Mouse (Mus musculus) neural tube, embryonic 15.5 days (tissue): ENCODE data around the gene Asb7. TPM values are rescaled to one million over a fixed set of nuclear protein-coding genes. Genes with fewer than 3 reads are reported as not detected.
A peak's percentile ranks its signal among the peaks of the same experiment; 100 is the strongest.

Source experiments
- ATAC-seq: fragments of 200-750 bp; cut with Nextera tagmentation; 2 replicates; pipeline ENCODE4 v1.8.0; 2017; ENCODE audit warnings: mild to moderate bottlenecking, moderate TSS enrichment, moderate library complexity; ENCODE audit not compliant: low FRiP score
- H3K27ac ChIP-seq: fragments of 300-500 bp; sonication (generic); replicated peaks from 2 replicates; pipeline ENCODE4 v1.5.1; 2015; ENCODE audit warnings: mild to moderate bottlenecking, inconsistent platforms
- H3K27me3 ChIP-seq: fragments of 300-500 bp; sonication (generic); replicated peaks from 2 replicates; pipeline ENCODE4 v1.6.1; 2015; ENCODE audit warnings: inconsistent platforms
- H3K36me3 ChIP-seq: fragments of 300-500 bp; sonication (generic); 2 replicates; pipeline ENCODE4 v1.6.1; 2015; ENCODE audit warnings: inconsistent platforms
- H3K4me1 ChIP-seq: fragments of 300-500 bp; sonication (generic); 2 replicates; pipeline ENCODE4 v1.6.1; 2015; ENCODE audit warnings: inconsistent platforms
- H3K4me2 ChIP-seq: fragments of 300-500 bp; sonication (generic); 2 replicates; pipeline ENCODE4 v1.6.1; 2015; ENCODE audit warnings: inconsistent platforms, mild to moderate bottlenecking, moderate library complexity
- H3K4me3 ChIP-seq: fragments of 300-500 bp; sonication (generic); replicated peaks from 2 replicates; pipeline ENCODE4 v1.5.1; 2015; ENCODE audit warnings: mild to moderate bottlenecking, inconsistent platforms
- H3K9ac ChIP-seq: fragments of 300-500 bp; sonication (generic); replicated peaks from 2 replicates; pipeline ENCODE4 v1.6.1; 2015; ENCODE audit warnings: mild to moderate bottlenecking, inconsistent platforms
- H3K9me3 ChIP-seq: fragments of 300-500 bp; sonication (generic); replicated peaks from 2 replicates; pipeline ENCODE4 v1.6.1; 2016; ENCODE audit warnings: inconsistent platforms
- WGBS: fragments of 180-500 bp; shearing (Covaris S2); methylation state at CpG from one replicate; pipeline ENCODE4 v1.1.7; 2015; ENCODE audit warnings: mixed read lengths; 5-methylcytosine and 5-hydroxymethylcytosine counted together
- polyA plus RNA-seq: library from polyadenylated mRNA; unstranded; fragments of >200 nt; fragmentation: Nextera tagmentation; extraction: Ambion mirVana; gene quantifications from 2 replicates; pipeline ENCODE4 v1.2.1, GENCODE M21; 2015

The Asb7 gene
- 12.9 and 15.6 TPM in 2 replicates for polyA plus RNA-seq

- Histone ChIP-seq H3K4me2 (peak within 1 kb of the TSS; percentile 96), H3K4me1 (peaks cover 23% of the 10 kb centered on the region), H3K36me3 (peaks cover 7% of the 10 kb centered on the region; the same call in 1 of the 2 replicates), H3K27ac (peak within 1 kb of the TSS; percentile 97), H3K9ac (peak within 1 kb of the TSS; percentile 82), H3K27me3 (no peaks in the 10 kb centered on the region), H3K9me3 (no peaks in the 10 kb centered on the region), H3K4me3 (peak within 1 kb of the TSS; percentile 74)
- no peak for ATAC-seq
- under 1% methylated on average over 15 of the region's 18 CpGs for WGBS
These were observed at the start of gene Asb7 for GRCm38 (mm10) chr7:66689294-66689619. Gene Asb7 (minus strand): TSS chr7:66689596.

- Histone ChIP-seq H3K9me3 (no peaks in the 10 kb centered on the region), H3K27ac (no peak overlapping the region), H3K9ac (no peak overlapping the region), H3K4me2 (no peak overlapping the region), H3K36me3 (no peaks in the 10 kb centered on the region), H3K27me3 (no peaks in the 10 kb centered on the region), H3K4me3 (no peak overlapping the region), H3K4me1 (peaks cover 7% of the 10 kb centered on the region)
- ATAC-seq: no peak
- WGBS: 97% methylated on average over 4 of the region's 4 CpGs
These were observed 48.0 kb upstream of the Asb7 start for GRCm38 (mm10) chr7:66737418-66737817.

- Histone ChIP-seq H3K9me3 (no peaks in the 10 kb centered on the region), H3K4me2 (no peak overlapping the region), H3K4me3 (no peak overlapping the region), H3K27ac (no peak overlapping the region), H3K27me3 (no peaks in the 10 kb centered on the region), H3K4me1 (peaks cover under 1% of the 10 kb centered on the region; the same call in 1 of the 2 replicates), H3K36me3 (no peaks in the 10 kb centered on the region), H3K9ac (no peak overlapping the region)
- no peak for ATAC-seq
- 95% methylated on average over 6 of the region's 6 CpGs for WGBS
These were observed 45.6 kb upstream of the Asb7 start for GRCm38 (mm10) chr7:66734993-66735392.

- no peaks in the 10 kb centered on the region for H3K9me3 ChIP-seq
- H3K27ac ChIP-seq: no peak overlapping the region
- no peak overlapping the region for H3K4me2 ChIP-seq
- no peak for ATAC-seq
- H3K9ac ChIP-seq: no peak overlapping the region
- H3K27me3 ChIP-seq: no peaks in the 10 kb centered on the region
- H3K36me3 ChIP-seq: no peaks in the 10 kb centered on the region
- WGBS: 96% methylated on average over 4 of the region's 4 CpGs
- no peak overlapping the region for H3K4me3 ChIP-seq
- no peaks in the 10 kb centered on the region for H3K4me1 ChIP-seq
These were observed 45.1 kb upstream of the Asb7 start for GRCm38 (mm10) chr7:66734466-66734865.

- Histone ChIP-seq H3K27me3 (no peaks in the 10 kb centered on the region), H3K9ac (no peak overlapping the region), H3K36me3 (no peaks in the 10 kb centered on the region), H3K9me3 (no peaks in the 10 kb centered on the region), H3K4me2 (no peak overlapping the region), H3K4me1 (no peaks in the 10 kb centered on the region), H3K27ac (no peak overlapping the region), H3K4me3 (no peak overlapping the region)
- WGBS: 96% methylated on average over 11 of the region's 11 CpGs
- ATAC-seq: no peak
These were observed 44.5 kb upstream of the Asb7 start for GRCm38 (mm10) chr7:66733882-66734281.

- H3K4me2 ChIP-seq: no peak overlapping the region
- H3K27me3 ChIP-seq: no peaks in the 10 kb centered on the region
- H3K4me1 ChIP-seq: no peaks in the 10 kb centered on the region
- 97% methylated on average over 17 of the region's 17 CpGs for WGBS
- H3K36me3 ChIP-seq: no peaks in the 10 kb centered on the region
- H3K27ac ChIP-seq: no peak overlapping the region
- no peak overlapping the region for H3K4me3 ChIP-seq
- no peaks in the 10 kb centered on the region for H3K9me3 ChIP-seq
- no peak for ATAC-seq
- H3K9ac ChIP-seq: no peak overlapping the region
These were observed 44.0 kb upstream of the Asb7 start for GRCm38 (mm10) chr7:66733431-66733830.

GRCm38 (mm10) chr7:66729232-66729631, 39.8 kb upstream of the Asb7 start:
- no peaks in the 10 kb centered on the region for H3K9me3 ChIP-seq
- no peak for ATAC-seq
- no peaks in the 10 kb centered on the region for H3K36me3 ChIP-seq
- no peaks in the 10 kb centered on the region for H3K4me1 ChIP-seq
- 93% methylated on average over 2 of the region's 2 CpGs for WGBS
- no peak overlapping the region for H3K4me3 ChIP-seq
- H3K9ac ChIP-seq: no peak overlapping the region
- H3K27ac ChIP-seq: no peak overlapping the region
- peaks cover 14% of the 10 kb centered on the region for H3K27me3 ChIP-seq
- no peak overlapping the region for H3K4me2 ChIP-seq

GRCm38 (mm10) chr7:66728072-66728471, 38.7 kb upstream of the Asb7 start:
- 92% methylated on average over 6 of the region's 6 CpGs for WGBS
- no peak overlapping the region for H3K4me2 ChIP-seq
- H3K9ac ChIP-seq: no peak overlapping the region
- no peak for ATAC-seq
- no peaks in the 10 kb centered on the region for H3K36me3 ChIP-seq
- no peaks in the 10 kb centered on the region for H3K4me1 ChIP-seq
- no peaks in the 10 kb centered on the region for H3K9me3 ChIP-seq
- no peak overlapping the region for H3K4me3 ChIP-seq
- no peak overlapping the region for H3K27ac ChIP-seq
- H3K27me3 ChIP-seq: peaks cover 16% of the 10 kb centered on the region

GRCm38 (mm10) chr7:66724954-66725353, 35.6 kb upstream of the Asb7 start:
- no peak overlapping the region for H3K4me3 ChIP-seq
- H3K4me2 ChIP-seq: no peak overlapping the region
- no peak for ATAC-seq
- H3K36me3 ChIP-seq: peaks cover 9% of the 10 kb centered on the region
- no peaks in the 10 kb centered on the region for H3K4me1 ChIP-seq
- H3K9me3 ChIP-seq: no peaks in the 10 kb centered on the region
- no peak overlapping the region for H3K9ac ChIP-seq
- peaks cover 17% of the 10 kb centered on the region for H3K27me3 ChIP-seq
- H3K27ac ChIP-seq: no peak overlapping the region
- WGBS: 89% methylated on average over 6 of the region's 6 CpGs

- WGBS: 36% methylated on average over 4 of the region's 4 CpGs
- no peak for ATAC-seq
- no peak overlapping the region for H3K27ac ChIP-seq
These were observed 35.1 kb upstream of the Asb7 start for GRCm38 (mm10) chr7:66724514-66724913.

GRCm38 (mm10) chr7:66711166-66711565, 21.8 kb upstream of the Asb7 start:
- Histone ChIP-seq H3K4me3 (no peak overlapping the region), H3K27me3 (no peaks in the 10 kb centered on the region), H3K9ac (no peak overlapping the region), H3K27ac (no peak overlapping the region), H3K4me2 (no peak overlapping the region), H3K9me3 (no peaks in the 10 kb centered on the region), H3K4me1 (no peaks in the 10 kb centered on the region), H3K36me3 (peaks cover 54% of the 10 kb centered on the region)
- no peak for ATAC-seq
- WGBS: 53% methylated on average over 2 of the region's 2 CpGs

More at GRCm38 (mm10) chr7:66724514-66724913, 35.1 kb upstream of the Asb7 start:
- Histone ChIP-seq H3K4me1 (no peaks in the 10 kb centered on the region), H3K9me3 (no peaks in the 10 kb centered on the region), H3K4me2 (no peak overlapping the region), H3K27me3 (peaks cover 17% of the 10 kb centered on the region), H3K9ac (no peak overlapping the region), H3K4me3 (no peak overlapping the region), H3K36me3 (peaks cover 9% of the 10 kb centered on the region)

- H3K4me3 ChIP-seq: no peak overlapping the region
- no peak overlapping the region for H3K27ac ChIP-seq
- 87% methylated on average over 3 of the region's 3 CpGs for WGBS
- no peak for ATAC-seq
- peaks cover 40% of the 10 kb centered on the region for H3K36me3 ChIP-seq
- no peaks in the 10 kb centered on the region for H3K9me3 ChIP-seq
- no peaks in the 10 kb centered on the region for H3K4me1 ChIP-seq
- no peaks in the 10 kb centered on the region for H3K27me3 ChIP-seq
- H3K4me2 ChIP-seq: no peak overlapping the region
- H3K9ac ChIP-seq: no peak overlapping the region
These were observed 15.2 kb upstream of the Asb7 start for GRCm38 (mm10) chr7:66704631-66705030.

GRCm38 (mm10) chr7:66702721-66703120, 13.3 kb upstream of the Asb7 start:
- H3K4me1 ChIP-seq: no peaks in the 10 kb centered on the region
- H3K27me3 ChIP-seq: no peaks in the 10 kb centered on the region
- H3K36me3 ChIP-seq: peaks cover 38% of the 10 kb centered on the region
- 93% methylated on average over 7 of the region's 7 CpGs for WGBS
- no peak for ATAC-seq
- no peaks in the 10 kb centered on the region for H3K9me3 ChIP-seq
- no peak overlapping the region for H3K4me3 ChIP-seq
- no peak overlapping the region for H3K9ac ChIP-seq
- H3K27ac ChIP-seq: no peak overlapping the region
- no peak overlapping the region for H3K4me2 ChIP-seq
